Mouse (Mus musculus): Measurements from ENCODE around the gene Cd7.

- TF ChIP-seq CTCF (IDR thresholded peaks at IDR 0.05; ENCODE audit: control insufficient read depth, insufficient read depth, insufficient replicate concordance, low read depth, low read length) (no peak), POLR2A (IDR thresholded peaks at IDR 0.05; ENCODE audit: control insufficient read depth, low read depth, low read length) (no peak)
Measured at GRCm38 (mm10) chr11:121085181-121085580, 46.0 kb upstream of the Cd7 start.
